Mouse (Mus musculus) mature B cell (primary cell): ENCODE measurements around the gene Hes6.

Experiments
- in situ Hi-C: fragments of 300-500 bp; cut with MboI; formaldehyde crosslinking; loops from 2 replicates; pipeline ENCODE4 v1.14.3; 2019

The Hes6 gene

GRCm38 (mm10) chr1:91413898-91414594 is at the start of gene Hes6:
TSS of gene Hes6 (minus strand) at chr1:91414038.
- in situ Hi-C loops, result no loop called here

- in situ Hi-C loops, result no loop called here
Measured at GRCm38 (mm10) chr1:91463336-91463995, 49.6 kb upstream of the Hes6 start.

GRCm38 (mm10) chr1:91460564-91460963 is 46.7 kb upstream of the Hes6 start:
- in situ Hi-C loops, result no loop called here

- in situ Hi-C loops, result no loop called here
Measured at GRCm38 (mm10) chr1:91460069-91460468, 46.2 kb upstream of the Hes6 start.

GRCm38 (mm10) chr1:91459059-91459809 is 45.4 kb upstream of the Hes6 start, which contains the start of gene Per2:
TSS of gene Per2 (minus strand) at chr1:91459324.
- in situ Hi-C loops, result no loop called here

- in situ Hi-C loops, result no loop called here
Measured at GRCm38 (mm10) chr1:91458223-91458861, 44.5 kb upstream of the Hes6 start.

- in situ Hi-C loops, result no loop called here
Measured at GRCm38 (mm10) chr1:91457698-91458097, 43.9 kb upstream of the Hes6 start.

- in situ Hi-C loops, result no loop called here
Measured at GRCm38 (mm10) chr1:91457116-91457515, 43.3 kb upstream of the Hes6 start.

- in situ Hi-C loops, result no loop called here
Measured at GRCm38 (mm10) chr1:91456301-91456801, 42.5 kb upstream of the Hes6 start.

- in situ Hi-C loops, result no loop called here
Measured at GRCm38 (mm10) chr1:91455661-91456161, 41.9 kb upstream of the Hes6 start.

- in situ Hi-C loops, result no loop called here
Measured at GRCm38 (mm10) chr1:91454927-91455326, 41.1 kb upstream of the Hes6 start.

GRCm38 (mm10) chr1:91454366-91454765 is 40.5 kb upstream of the Hes6 start:
- in situ Hi-C loops, result no loop called here

- in situ Hi-C loops, result no loop called here
Measured at GRCm38 (mm10) chr1:91453932-91454331, 40.1 kb upstream of the Hes6 start.

GRCm38 (mm10) chr1:91451547-91452084 is 37.8 kb upstream of the Hes6 start:
- in situ Hi-C loops, result no loop called here

- in situ Hi-C loops, result no loop called here
Measured at GRCm38 (mm10) chr1:91450851-91451250, 37.0 kb upstream of the Hes6 start.

GRCm38 (mm10) chr1:91448688-91449087 is 34.9 kb upstream of the Hes6 start:
- in situ Hi-C loops, result no loop called here

GRCm38 (mm10) chr1:91446511-91446910 is 32.7 kb upstream of the Hes6 start:
- in situ Hi-C loops, result no loop called here

- in situ Hi-C loops, result no loop called here
Measured at GRCm38 (mm10) chr1:91446060-91446459, 32.2 kb upstream of the Hes6 start.

GRCm38 (mm10) chr1:91444841-91445830 is 31.3 kb upstream of the Hes6 start:
- in situ Hi-C loops, result no loop called here

GRCm38 (mm10) chr1:91442350-91442990 is 28.6 kb upstream of the Hes6 start:
- in situ Hi-C loops, result no loop called here
